Mouse (Mus musculus) kidney, adult 8-10 months (tissue): ENCODE results near the gene Pth1r.

Experiments
- DNase-seq, 2 experiments: peaks; one replicate each; pipeline ENCODE4 v3.0.0; 2022

Pth1r gene

DNA sequence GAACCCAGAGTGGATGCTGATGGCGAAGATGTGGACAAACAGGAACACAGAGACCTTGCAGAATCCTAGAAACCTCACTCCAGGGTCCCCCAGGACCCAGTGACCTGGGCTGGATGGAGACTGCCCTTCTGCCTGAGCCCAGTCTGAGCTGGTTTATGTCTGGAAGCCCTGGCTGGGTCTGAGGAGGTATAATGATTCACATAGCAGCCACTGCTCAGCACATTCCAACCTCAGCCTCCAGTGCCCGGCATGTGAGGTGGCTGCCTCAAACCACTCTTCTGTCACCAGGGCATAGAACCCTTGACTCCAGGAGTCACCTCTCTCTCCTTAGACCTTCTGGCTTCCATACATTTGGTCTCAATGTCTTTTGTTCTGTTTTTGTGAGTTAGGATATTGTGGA lies 1.5 kb upstream of the Pth1r start:
- peak; percentile 84 to 88 for DNase-seq

DNA sequence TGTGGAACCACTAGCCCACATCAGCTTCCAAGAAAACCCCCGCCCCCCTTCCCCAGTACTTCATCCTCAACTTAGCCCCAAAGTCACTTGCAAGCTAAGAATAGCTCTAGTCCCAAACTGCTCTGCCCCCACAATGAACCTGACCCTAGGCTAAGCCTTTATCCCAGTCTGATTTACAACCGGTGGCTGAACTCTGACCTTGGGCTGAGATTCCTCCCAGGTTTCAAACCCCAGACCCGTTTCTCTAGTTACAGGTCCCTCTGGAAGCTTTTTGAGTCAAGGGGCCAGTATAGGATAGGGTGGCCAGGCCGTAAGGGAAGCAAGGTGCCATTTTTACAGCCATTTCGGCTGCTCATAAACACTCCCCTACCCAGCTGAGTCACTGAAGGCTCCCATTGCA lies 707 bp downstream of the Pth1r start:
- peak in 1 of 2 experiments; percentile 50 for DNase-seq

DNA sequence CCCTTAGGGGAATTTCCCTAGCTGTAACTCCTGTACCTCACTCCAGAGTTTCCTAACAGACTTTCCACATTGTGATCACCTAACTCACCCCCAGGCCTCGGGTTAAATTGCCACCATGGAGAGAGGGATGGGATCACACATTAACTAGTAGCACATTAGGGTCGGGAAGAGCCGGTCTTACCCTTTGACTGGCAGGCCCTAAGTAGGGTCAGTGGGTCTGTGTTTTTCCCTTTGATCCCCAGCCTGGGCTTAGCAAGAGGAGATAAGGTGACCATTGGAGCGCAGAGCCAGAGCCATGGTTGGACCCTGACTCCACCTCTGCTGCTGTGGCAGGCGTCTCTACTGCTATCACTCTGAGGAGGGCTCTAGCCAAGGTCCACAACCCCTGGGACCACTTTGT lies 1.2 kb downstream of the Pth1r start:
- peak; percentile 82 to 89 for DNase-seq

DNA sequence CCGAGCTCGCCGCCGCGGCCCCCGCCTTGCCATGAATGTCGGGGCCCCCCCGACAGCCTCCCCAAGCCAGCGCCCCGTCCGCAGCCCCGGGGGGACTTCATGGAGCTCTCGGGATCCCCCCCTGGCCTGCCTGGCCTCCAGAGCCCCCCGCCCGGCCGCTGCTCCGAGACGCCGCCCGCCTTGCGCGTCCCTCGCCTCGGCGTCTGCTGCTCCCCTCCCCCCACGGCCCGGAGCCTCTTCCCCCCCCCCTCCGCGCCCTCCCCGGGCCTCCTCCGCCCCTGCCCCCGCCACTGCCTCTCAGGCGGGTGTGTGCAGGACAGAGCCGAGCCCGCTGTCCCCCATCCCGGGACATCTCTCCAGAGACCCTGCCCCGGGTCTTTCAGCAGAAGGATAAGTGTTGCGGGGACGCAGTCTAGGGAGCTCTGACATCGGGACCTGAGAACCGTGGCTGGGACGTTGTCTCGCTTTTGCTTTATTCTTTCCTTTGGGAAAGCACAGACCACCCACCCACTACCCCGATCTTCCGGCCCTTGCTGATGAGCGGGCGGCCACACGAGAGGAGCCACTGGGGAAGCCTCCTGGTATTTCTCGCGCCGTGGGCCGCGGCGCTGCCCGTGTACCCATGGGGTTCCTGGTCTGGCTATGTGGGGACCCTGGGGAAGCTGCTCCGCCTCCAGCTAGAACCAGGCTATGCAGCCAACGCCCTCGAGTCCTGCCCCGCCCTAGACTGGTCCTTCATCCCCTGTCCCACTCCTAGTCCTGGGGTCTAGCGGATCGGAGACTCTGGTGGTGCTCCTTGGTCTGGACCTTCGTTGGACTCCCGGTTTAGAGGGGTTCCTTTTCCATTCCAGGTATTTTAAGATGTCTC lies 3.3 kb downstream of the Pth1r start:
- DNase-seq = peak in 1 of 2 experiments; percentile 27

DNA sequence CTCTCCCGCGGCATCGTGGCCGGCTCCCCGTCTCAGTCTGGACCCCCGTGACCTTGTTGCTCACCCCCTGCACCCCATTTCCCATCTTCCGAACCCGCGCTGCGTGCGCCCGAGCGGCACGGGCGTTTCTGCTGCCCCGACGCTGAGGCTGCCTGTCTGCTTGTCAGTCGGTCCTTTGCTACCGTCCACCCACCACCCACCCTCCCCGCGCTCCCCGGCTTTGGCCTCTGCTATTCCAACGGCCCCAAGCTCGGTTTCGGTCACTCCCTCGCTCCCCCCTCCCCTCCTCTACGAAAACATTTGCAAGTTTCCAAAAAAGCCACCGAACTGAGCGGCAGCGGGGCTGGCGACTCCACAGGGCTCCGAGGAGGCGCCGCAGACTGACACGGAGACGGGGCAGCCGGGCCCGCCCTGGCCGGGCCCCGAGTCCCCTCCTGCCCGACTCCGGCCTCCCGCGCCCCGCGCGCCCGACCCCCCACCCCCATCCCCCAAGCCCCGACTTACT lies 3.9 kb downstream of the Pth1r start:
- no peak for DNase-seq

DNA sequence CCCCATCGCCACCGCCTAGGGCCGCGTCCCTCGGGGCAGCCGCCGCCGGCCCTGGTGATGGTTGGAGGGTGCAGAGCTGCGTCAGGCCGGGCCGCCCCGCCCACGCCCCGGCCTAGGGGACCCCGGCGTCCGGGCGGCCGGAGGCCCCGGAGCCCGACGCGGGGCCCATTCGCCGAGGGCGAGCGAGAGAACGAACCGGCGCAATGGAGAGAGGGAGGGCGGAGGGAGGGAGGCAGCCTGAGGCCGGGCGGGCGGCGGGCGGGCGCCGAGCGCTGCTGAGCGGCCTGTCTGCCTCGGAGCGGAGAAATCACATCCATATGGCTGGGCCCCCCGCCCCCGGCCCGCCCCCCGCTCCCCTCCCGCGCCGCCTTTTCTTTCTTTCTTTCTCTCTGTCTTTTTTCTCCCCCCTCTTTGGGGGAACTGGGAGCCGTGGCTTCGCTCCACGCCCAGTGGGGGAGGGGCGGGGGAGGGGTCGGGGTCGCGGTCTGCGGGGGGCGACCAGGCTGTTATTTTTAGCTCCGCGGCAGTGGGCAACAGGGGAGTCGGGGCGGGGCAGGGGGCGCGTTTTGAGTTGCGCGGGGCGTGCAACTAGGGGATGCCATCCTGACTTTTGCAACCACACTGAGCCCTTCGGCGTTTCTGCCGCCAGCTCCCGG lies 4.5 kb downstream of the Pth1r start:
- DNase-seq = peak in 1 of 2 experiments; percentile 26

DNA sequence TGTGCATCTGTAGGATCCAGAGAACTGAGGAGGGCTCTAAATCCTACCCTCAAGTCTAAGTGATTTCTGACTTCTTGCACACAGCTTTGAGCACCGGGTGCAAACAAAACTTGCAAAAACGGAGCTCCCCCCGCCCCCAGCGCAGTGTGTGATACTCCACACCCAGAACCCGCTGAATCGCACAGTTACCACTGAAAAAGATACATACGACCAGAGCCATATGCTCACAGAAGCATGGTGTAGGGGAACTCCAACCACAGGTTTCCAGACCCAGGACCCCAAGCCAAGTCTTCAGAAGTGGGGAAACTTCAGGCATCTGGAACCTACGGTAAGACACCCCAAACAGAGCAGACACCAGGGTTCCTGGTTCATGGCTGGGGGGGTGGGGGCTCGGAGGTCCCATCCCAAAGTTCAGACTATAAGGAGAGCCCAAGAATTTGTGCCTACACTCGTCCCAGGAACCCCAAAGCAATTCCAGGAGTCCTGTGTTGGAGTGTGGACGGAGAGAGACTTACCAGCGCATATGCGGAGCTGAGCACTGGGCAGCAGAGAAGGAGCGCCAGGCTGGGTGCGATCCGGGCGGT lies 5.1 kb downstream of the Pth1r start, which contains the start of gene Myl3:
TSS of gene Myl3 (plus strand) at position 151 of the 584 bp plus-strand sequence.
- no peak for DNase-seq

DNA sequence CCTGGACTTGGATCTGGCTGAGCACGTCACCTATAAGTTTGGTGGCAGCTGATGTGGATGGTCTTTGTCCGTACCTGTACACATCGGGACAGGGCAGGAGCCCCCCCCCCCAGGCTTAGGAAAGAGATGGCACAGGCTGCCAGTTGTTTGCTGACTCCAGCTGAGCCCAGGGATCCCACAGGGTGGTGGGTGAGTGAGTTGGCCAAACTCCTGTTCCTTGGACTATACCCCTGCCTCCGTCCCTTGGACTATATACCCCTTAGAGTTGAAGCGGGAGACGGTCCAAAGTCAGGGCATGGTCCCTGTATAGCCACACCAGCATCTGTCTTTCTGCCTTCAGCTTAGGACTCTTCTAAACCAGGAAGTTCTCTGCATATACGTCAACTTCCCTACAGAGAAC lies 7.0 kb downstream of the Pth1r start:
- no peak for DNase-seq

DNA sequence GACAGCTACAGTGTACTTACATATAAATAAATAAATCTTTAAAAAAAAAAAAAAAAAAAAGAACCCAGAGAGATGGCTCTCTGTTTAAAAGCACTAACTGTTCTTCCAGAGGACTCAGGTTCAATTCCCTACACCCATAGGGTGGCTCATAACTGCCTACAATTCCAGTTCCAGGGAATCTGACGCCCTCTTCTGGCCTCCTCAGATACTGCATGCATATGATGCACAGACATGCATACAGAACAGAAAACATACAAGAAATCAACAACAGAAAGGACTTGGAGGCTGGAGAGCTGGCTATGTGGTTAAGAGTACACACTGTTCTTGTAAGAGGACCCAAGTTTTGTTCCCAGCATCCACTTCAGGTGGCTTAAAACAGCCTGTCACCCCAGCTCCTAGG lies 8.9 kb downstream of the Pth1r start:
- no peak for DNase-seq

DNA sequence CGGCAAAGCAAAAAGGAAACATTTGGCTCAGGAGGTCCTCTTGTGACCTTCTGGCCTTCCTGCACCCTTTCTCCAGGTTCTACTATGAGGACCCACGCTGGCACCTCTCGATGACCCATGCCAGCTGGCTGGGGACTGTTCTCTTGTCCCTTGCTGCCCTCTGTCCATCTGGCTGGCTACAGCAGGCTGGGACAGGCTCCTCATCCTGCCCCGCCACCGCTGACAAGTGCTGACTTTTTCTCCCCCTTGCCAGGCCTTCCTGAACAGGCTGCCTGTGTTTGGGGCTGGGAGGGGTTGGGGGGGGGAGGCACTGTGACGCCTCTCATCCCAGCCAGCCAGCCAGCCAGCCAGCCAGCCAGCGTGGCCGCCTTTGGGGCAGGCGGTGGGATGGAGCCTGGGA lies 10.6 kb downstream of the Pth1r start:
- peak in 1 of 2 experiments; percentile 53 for DNase-seq

DNA sequence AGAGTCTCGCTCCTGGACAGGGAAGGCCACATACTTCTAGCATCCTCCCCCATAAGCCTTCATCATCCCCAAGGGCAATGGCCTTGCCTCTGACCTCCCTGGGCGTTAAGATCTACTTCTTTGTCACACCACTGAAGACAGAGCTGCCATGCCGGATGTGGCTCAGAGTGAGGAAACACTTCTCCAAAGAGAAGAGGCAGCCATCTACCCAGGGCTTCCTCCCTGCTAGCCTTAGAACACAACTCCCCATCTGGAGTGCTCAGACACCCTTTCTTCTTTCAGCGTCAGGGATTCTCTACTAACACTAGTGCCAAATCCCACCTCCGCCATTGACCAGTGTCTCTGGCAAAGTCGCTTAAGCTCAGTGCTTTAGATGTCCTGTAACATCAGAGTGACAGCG lies 12.8 kb downstream of the Pth1r start:
- DNase-seq = no peak

DNA sequence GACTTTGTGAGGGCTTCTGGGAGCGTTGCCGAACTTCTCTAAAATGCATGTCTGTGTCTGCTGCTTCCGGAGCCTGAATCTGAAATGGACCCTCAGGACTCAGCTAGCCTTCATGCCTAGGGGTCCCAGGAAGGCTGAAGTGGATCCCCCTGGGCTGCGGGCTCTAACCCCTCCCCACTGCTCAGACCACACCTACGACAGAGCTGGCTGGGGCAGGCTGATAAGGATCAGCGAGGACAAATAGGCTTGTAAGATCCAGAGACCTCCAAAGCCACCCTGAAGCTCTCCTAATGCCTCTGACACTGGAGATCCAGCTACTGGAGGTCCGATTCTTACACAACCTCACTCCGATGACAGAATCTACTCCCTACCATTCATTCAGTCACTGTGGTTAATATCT lies 13.8 kb downstream of the Pth1r start:
- DNase-seq = no peak

DNA sequence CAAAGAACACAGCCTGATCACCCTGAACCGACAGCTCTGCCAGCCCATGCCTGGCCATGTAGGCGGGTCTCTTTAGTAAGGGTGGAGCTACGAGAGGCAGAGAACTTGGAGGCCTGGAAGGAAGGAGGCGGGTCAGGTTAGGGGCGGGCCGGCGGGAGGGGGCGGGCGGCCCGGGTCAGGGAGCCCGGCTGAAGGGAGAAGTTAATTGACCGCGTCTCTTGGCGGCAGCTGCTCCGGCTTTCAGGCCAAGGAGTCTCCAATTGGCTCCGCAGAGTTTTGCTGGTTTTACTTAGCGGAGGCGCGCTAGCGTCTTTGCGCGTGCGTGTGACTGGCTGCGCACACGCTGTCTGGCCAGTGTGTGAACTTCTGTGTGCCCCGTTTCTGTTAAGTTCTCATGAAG lies 14.3 kb downstream of the Pth1r start:
- DNase-seq = peak; percentile 87 to 90

DNA sequence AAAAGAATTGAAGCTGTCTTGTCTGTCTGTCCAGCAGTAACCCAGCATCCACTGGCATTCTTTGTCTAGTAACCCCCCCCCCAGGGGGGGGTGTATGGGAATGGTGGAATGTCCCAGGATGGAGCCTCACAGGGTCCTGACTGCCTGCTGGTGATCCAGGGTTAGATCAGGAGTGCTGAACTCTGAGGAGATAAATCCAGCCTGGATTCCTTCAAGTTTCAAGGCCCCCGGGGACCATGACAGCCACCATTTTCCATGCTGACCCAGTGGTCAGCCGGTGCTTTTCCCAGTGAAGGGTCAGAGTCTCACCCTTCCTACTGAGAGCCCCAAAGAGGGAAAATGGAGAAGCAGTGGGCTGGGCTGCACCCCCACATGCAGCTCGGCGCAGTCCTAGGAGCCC lies 15.1 kb downstream of the Pth1r start:
- no peak for DNase-seq

DNA sequence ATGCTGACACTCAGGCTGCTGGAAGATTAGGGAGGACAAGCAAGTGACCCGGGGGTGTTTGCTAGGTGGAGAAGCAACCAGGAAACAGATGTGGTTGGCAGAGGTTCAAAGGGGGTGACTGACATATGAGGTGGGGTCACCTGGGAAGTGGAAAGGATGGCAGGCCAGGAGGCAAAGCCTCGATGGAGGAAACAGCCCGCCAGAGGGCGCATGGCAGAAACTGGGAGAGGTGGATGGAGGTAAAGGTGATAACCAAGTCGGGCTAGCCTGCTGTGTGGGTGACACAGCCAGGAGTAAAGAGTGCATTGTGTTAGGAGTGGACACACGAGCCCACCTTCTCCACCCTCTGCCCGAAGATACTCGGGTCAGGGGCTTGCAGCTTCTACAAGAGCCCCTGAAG lies 17.1 kb downstream of the Pth1r start:
- DNase-seq = no peak

DNA sequence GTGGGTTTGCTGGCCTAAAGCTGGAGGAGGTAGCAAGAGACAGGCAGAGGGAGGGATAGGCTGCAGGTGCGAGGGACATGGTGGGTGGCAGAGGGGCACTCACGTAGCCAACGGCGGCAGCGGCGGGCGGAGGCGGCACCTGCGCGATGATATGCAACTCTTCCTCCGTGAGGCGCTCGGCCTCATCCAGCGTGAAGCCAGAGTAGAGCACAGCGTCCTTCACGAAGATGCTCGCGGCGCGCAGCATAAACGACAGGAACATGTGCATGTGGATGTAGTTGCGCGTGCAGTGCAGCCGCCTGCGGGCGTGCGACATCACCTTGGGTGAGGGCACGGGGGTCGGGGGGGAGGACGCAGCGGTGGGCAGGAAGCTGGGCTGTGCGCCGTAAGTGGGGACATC lies 20.1 kb downstream of the Pth1r start:
- DNase-seq = no peak

DNA sequence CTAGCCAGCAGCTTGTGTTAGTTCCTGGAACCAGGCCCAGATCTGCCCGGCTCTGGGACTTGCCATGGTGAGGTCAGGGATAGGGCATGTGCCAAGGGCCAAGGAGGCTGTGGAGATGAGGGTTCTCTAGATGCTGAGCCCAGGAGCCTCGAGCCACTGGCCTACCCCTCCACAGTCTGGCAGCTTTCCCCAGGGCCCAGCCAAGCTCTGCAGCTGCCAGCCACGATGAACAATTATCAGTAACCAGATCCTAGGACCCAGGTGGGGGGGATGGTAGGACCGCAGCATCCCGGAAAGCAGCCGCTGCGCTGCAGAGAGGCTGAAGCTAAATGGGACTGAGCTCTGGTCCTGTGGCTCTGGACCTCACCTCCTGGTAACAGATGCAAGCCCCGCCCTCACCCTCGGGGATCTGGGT lies 21.2 kb downstream of the Pth1r start:
- peak; percentile 65 to 78 for DNase-seq

DNA sequence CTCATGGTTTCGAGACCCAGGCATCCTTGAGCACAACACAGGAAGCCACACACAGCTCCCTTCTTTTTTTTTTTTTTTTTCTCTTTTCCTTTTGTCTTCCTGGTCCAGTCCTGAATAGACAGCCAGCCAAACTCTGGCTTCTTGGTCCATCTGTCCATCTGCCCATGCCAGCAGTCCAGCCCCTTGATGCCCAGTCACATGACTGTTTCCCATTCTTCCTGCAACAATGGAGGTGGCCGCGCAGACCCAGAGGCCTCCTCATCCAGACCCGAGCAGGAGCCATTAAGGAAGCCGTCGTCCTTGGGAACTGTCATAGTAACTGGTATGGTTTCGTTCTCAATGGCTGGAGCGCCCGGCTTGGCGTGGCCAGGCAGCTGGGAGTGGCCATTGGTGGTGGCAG lies 24.9 kb downstream of the Pth1r start:
- DNase-seq = no peak

DNA sequence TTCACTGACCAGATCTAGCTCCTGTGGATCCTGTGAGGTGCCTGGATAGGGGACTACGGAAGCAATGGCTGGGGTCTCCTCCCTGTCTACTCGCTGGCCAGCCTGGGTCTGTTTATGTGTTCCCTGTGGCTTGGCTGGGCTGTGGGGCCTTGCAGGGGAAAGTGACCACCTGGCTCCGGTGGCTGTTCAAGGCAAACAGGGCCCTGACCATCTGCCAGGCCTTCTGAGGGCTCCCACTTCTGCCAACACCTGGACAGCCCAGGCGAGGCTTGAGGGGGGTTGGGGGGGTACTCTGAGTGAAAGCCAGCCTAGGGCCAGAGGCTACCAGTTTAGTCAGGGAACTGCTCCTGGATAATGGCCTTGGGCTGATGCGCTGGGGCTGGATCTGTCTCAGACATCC lies 27.0 kb downstream of the Pth1r start:
- DNase-seq = no peak

DNA sequence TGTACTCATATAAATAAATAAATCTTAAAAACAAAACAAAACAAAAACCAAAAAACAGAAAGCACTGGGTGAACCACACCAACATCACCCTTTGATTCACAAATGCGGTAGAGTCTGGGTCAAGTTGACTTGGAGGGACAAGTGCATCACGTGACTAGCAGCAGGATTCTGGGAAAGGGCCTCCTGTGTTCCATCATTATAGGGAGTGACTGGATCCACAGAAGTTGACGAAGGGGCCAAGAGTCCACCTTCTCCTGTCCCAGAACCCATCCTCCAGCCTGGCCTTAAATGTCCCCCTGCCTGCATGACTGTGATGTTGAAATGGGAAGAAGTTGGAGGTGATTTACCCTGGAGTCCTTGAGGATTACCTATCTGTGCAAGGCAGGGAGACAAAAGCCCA lies 28.1 kb downstream of the Pth1r start:
- DNase-seq = no peak

DNA sequence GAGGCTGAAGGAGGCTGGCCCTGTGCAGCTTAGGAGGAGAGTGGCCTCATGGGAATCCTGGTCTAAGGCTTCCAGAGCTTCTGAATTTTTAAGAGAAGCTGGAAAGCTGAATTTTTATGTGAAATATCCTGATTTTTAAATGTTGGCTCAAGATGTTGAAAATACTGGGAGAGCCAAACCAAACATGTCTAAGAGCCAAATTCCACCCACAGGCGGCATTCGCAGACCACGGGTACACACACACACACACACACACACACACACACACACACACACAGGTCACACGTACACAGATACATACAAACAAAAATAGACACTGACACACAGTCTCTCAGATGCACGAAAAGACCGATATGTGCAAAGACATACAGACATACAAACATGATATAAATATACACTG lies 28.9 kb downstream of the Pth1r start:
- DNase-seq = no peak

DNA sequence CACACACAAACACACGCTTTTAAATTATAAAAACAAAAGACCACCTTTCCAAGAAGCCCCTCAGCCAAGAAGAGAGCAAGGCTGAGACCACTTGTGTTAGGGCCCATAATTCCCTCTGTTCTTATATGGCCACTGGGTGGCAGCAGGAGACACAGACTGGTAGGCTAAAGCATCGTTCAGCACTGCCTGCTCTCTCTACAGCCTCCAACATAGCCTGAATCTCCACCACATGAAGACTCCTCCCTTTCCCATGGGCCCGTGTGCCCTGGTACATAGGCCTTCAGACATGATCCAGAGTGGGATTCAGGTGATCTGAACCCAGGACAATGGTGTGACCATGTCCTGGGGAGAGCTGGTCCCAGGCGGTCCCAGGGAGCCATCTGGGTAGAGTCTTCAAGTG lies 30.2 kb downstream of the Pth1r start:
- DNase-seq = peak; percentile 59 to 75

DNA sequence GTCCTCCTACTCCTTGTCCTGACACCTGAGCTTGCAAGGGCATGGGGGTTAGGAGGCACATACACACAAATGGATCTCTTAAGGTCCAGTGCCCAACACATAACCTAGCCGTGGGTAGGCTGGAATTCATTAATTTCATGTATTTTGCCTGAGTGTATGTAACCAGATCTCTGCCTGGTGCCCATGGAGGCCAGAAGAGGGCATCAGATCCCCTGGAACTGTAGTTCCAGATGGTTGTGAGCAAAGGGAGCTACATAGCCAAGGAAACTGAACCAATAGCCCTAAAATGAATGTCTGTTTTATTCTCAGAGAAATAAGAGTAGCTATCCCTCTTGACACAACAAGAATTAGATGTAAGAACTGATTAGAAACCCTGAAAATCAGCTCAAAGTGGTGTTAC lies 31.5 kb downstream of the Pth1r start:
- no peak for DNase-seq

DNA sequence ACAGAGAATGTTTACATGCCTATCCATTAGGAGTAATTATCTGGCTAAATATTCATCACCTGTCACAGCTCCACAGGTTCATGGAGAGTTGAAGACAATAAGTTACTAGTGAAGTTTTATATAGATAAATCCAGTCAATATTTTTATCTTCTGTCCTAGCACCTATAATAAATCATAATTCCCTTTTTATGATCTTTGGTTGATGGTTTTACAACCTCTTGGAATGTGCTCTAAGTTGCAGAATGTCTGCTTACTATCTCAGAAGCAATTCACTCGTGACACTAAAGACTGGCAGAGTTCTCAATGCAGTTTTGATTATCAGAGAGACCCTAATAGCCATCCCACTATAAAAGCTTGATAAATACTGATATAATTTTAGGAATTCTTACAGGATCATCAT lies 33.6 kb downstream of the Pth1r start:
- DNase-seq = no peak
